Mouse (Mus musculus) heart, adult 10 weeks (tissue): ENCODE data around the gene Tbxa2r. TPM values are rescaled to one million over a fixed set of nuclear protein-coding genes. Genes with fewer than 3 reads are reported as not detected.

Experiments
- polyA plus RNA-seq: library from polyadenylated mRNA; stranded (reverse); fragments of 350-450 nt; fragmentation: Illumina TruSeq; extraction: RNeasy Lipid Tissue Mini Kit (QIAGEN cat#74804); gene quantifications from one replicate; pipeline ENCODE4 v1.2.3, GENCODE M21; 2014; ENCODE audit warnings: low read depth, low replicate concordance

Tbxa2r gene
- polyA plus RNA-seq: 2.3 TPM

GRCm38 (mm10) chr10:81328386-81328785, at the start of gene Tbxa2r:
Tbxa2r (plus strand) TSS chr10:81328731.

GRCm38 (mm10) chr10:81291511-81292104, 36.9 kb upstream of the Tbxa2r start, which contains the start of gene Tjp3:
Tjp3 (minus strand) TSS chr10:81291581.

GRCm38 (mm10) chr10:81292554-81293333, 35.8 kb upstream of the Tbxa2r start, which contains the start of gene Pip5k1c:
Pip5k1c (plus strand) TSS chr10:81292963.

GRCm38 (mm10) chr10:81320550-81321347, 7.8 kb upstream of the Tbxa2r start, which contains the start of gene Cactin:
Cactin (plus strand) TSS chr10:81321103.

GRCm38 (mm10) chr10:81342686-81343505, 14.4 kb downstream of the Tbxa2r start, which contains the start of gene Gipc3:
Gipc3 (minus strand) TSS chr10:81343266.

GRCm38 (mm10) chr10:81350351-81351063, 22.0 kb downstream of the Tbxa2r start, which contains the start of gene Hmg20b:
Hmg20b (minus strand) TSS chr10:81350480.

GRCm38 (mm10) chr10:81356991-81357844, 28.7 kb downstream of the Tbxa2r start, which contains the start of gene Mfsd12:
Mfsd12 (plus strand) TSS chr10:81357491.

GRCm38 (mm10) chr10:81365672-81366476, 37.3 kb downstream of the Tbxa2r start, which contains the start of gene 4930404N11Rik:
4930404N11Rik (minus strand) TSS chr10:81365816.

GRCm38 (mm10) chr10:81377793-81378552, 49.4 kb downstream of the Tbxa2r start, which contains the start of gene Fzr1:
Fzr1 (minus strand) TSS chr10:81378516.

GRCm38 (mm10) chr10:81383802-81384604, 55.5 kb downstream of the Tbxa2r start, which contains the start of the genes Dohh and Gm48551:
Dohh (plus strand) TSS chr10:81384428.
Gm48551 (plus strand) TSS chr10:81384466.

Other genes starting within 250 kb of the Tbxa2r start
- gene Creb3l3, start 229.9 kb upstream of the Tbxa2r start, polyA plus RNA-seq: 0.26 TPM
- gene Map2k2, start 222.8 kb upstream of the Tbxa2r start, polyA plus RNA-seq: 88.4 TPM
- 17.1 TPM for gene Zbtb7a, start 193.5 kb upstream of the Tbxa2r start, polyA plus RNA-seq
- gene Pias4, start 160.8 kb upstream of the Tbxa2r start, polyA plus RNA-seq: 17.0 TPM
- 1,037 TPM for gene Eef2, start 152.1 kb upstream of the Tbxa2r start, polyA plus RNA-seq
- 33.0 TPM for gene Dapk3, start 145.7 kb upstream of the Tbxa2r start, polyA plus RNA-seq
- not detected for gene 4930442H23Rik, start 144.9 kb upstream of the Tbxa2r start, polyA plus RNA-seq
- 4.1 TPM for gene Nmrk2, start 126.7 kb upstream of the Tbxa2r start, polyA plus RNA-seq
- not detected for gene Atcay, start 97.9 kb upstream of the Tbxa2r start, polyA plus RNA-seq
- 3.0 TPM for gene Zfr2, start 95.6 kb upstream of the Tbxa2r start, polyA plus RNA-seq
- 0.47 TPM for gene Matk, start 75.8 kb upstream of the Tbxa2r start, polyA plus RNA-seq
- gene Mrpl54, start 61.8 kb upstream of the Tbxa2r start, polyA plus RNA-seq: 123 TPM
- 90.2 TPM for gene Apba3, start 61.8 kb upstream of the Tbxa2r start, polyA plus RNA-seq
- not detected for gene Tjp3, start 37.1 kb upstream of the Tbxa2r start, polyA plus RNA-seq
- gene Pip5k1c, start 35.8 kb upstream of the Tbxa2r start, polyA plus RNA-seq: 26.5 TPM
- 15.5 TPM for gene Cactin, start 7.6 kb upstream of the Tbxa2r start, polyA plus RNA-seq
- 3.9 TPM for gene Gipc3, start 14.5 kb downstream of the Tbxa2r start, polyA plus RNA-seq
- 47.1 TPM for gene Hmg20b, start 21.7 kb downstream of the Tbxa2r start, polyA plus RNA-seq
- 6.7 TPM for gene Mfsd12, start 28.8 kb downstream of the Tbxa2r start, polyA plus RNA-seq
- not detected for gene 4930404N11Rik, start 37.1 kb downstream of the Tbxa2r start, polyA plus RNA-seq
- 21.5 TPM for gene Fzr1, start 49.8 kb downstream of the Tbxa2r start, polyA plus RNA-seq
- 54.8 TPM for gene Dohh, start 55.7 kb downstream of the Tbxa2r start, polyA plus RNA-seq
- 2.0 TPM for gene Gm48551, start 55.7 kb downstream of the Tbxa2r start, polyA plus RNA-seq
- not detected for gene Gm48552, start 60.3 kb downstream of the Tbxa2r start, polyA plus RNA-seq
- gene Smim24, start 64.3 kb downstream of the Tbxa2r start, polyA plus RNA-seq: 6.5 TPM
- gene Nfic, start 126.9 kb downstream of the Tbxa2r start, polyA plus RNA-seq: 69.1 TPM
- gene Celf5, start 154.0 kb downstream of the Tbxa2r start, polyA plus RNA-seq: 0.50 TPM
- gene Ncln, start 167.7 kb downstream of the Tbxa2r start, polyA plus RNA-seq: 59.9 TPM
- gene S1pr4, start 171.4 kb downstream of the Tbxa2r start, polyA plus RNA-seq: 0.65 TPM
- gene Gna15, start 195.5 kb downstream of the Tbxa2r start, polyA plus RNA-seq: 2.3 TPM
- 52.1 TPM for gene Gna11, start 216.5 kb downstream of the Tbxa2r start, polyA plus RNA-seq
- gene Aes, start 230.8 kb downstream of the Tbxa2r start, polyA plus RNA-seq: 1,032 TPM
- 16.3 TPM for gene Tle2, start 245.8 kb downstream of the Tbxa2r start, polyA plus RNA-seq